Mouse (Mus musculus) lung, adult 18-20 months (tissue): ENCODE measurements around the gene Tspyl2.
"Not testable (repeated sequence)": the region's sequence is repeated elsewhere in the genome, so short reads cannot be mapped to it uniquely, and the experiment has no call there.

Experiments used
- DNase-seq, 2 experiments: peaks; one replicate each; pipeline ENCODE4 v3.0.0; 2022; ENCODE audit warnings: mixed read lengths in 2 of 2

Gene Tspyl2

DNA sequence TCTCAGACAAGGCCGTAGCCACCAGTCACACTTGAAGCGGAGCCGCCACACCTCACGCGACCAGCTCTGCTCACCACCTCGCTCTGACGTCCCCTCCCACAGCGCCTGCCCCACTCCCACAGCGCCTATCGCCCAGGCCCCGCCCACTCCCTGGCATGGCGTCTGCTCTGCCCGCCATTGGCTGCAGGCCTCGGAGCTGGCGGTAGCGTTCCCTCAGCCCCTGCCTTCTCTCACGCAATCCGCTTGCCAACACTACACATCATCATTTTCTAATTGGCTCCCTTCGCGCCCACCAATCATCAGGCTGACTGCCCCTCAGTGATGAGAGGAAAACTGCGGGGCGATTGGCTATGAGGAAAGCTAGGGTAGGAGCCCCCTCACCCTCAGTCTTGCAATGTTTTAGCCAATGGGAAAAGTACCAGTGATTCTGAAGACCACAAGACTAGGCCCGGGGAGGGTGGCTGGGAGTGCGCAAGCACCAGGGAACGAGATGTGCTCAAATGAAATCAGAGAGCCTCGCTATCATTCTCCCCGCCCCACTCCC is at the start of gene Tspyl2:
Gene Tspyl2 (minus strand): TSS at position 68 of the 544 bp plus-strand sequence.
- DNase-seq = peak; percentile 94 to 96

DNA sequence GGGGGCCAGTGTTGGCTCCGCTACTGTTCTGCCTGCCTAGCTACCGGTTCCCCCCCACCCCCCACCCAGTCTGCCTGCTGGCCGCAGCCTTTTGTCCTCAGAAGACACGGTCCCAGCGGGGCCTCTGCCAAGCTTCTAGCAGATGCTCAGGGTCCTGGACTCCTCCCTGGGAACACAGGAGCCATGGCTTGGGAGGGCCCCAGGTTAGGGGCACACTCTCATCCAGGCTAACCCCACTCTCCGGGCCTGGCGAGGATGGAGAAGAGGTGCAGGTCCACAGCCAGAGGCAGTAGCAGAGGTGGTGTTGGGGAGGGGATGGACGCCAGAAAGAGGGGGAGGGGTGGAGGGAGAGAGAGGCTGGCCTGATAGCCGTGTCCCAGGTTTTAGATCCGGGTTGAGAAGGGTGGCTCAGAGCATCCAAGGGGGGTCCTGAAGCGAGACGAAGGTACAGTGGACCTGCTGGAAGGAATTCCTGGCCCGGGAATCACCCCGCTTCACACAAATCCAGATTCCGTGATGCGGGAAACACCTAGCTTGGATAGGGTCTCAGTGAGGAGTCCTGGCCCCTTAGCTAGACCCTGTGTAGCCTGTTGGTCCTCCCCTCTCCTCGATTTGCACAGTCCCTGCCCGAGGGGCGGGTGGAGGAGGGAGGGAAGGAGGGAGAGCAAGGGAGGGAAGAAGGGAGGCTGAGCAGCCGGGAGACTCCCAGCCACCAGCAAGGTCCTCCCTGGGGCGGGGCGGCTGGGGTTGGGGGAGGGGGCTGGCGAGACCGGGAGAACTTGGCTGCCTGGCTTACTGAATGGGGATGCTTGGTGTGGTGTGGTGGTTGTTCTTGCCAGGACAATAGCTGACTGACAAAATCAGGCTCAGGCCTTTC is 26.4 kb upstream of the Tspyl2 start, which contains the start of gene Gpr173:
Gene Gpr173 (minus strand): TSS at position 308 of the 877 bp plus-strand sequence.
- peak; percentile 7 to 25 for DNase-seq

DNA sequence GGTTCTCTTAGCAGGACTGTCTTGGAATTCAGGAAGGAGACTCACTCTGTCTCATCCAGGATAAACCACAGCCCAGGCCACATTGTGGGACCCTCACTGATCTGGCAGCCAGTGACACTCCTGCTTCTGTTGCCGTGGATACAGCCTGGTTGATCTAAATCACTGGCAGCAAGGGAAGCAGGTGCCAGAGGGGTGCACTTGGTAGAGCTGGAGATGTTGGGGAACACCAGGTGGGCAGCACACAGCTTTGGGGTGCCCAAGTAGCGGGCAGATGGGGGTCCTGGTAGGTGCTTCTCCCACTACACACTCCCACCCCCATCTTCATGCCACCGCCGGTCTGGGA is 25.8 kb upstream of the Tspyl2 start:
- no peak for DNase-seq

DNA sequence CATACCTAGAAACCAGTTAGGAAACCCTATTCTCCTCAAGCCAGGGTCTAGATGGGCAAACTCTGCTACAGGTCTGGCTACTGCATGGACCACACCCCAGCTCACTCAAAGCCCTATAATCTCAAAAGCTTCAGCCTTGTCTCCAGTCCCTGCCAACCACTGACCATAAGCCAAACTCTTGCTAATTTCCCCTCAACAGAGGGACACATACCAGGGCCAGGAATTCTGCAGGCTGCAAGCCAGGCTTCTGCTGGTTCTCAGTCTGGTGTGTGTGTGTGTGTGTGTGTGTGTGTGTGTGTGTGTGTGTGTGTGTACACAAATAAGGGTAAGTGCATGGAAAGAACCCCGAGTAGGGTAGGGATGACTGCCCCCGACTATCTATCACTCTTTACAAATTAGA is 24.2 kb upstream of the Tspyl2 start:
- DNase-seq = no peak

DNA sequence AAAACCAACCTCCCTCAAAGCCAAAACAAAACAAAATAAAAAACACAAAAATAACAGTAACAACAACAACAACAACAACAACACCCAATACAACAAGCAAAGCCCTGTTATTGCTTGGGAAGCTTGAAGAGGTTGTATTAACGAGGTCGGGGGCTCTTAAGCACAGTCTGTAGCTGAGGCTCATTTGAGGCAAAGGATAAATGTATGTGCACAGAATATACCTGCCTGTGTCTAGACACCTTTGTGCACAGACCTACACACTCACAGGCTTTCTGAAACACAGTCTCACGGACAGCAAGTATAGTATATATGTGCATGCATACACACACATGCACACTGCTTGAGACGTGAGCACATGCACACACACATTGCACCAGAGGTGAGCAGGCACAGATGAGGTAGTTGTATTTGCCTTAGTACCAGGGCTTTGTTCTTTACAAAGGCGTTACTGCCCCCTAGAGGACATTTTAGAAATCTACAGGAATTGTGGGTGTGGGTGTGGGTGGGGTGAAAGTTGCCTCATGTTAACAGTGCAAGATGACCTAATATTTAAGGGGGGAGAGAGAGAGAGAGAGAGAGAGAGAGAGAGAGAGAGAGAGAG is 10.4 kb upstream of the Tspyl2 start:
- peak; percentile 6 to 48 for DNase-seq

DNA sequence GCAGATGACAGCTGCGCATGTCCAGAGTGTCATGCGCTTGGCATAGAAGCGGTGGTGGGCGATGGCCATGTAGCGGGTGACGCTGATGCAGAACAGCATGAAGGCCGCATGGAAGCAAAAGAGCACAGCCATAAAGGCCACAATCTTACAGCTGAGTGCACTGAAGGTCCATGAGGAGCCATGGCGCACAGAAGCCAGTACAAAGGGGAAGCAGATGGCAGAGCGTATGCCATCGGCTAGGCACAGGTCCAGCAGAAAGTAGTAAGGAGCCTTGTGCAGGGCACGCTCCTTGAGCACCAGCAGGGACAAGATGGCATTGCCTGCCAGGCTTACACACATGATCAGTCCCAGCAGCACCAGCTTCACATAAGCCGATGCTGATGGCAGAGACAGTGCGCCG is 4.8 kb upstream of the Tspyl2 start:
- DNase-seq = no peak

DNA sequence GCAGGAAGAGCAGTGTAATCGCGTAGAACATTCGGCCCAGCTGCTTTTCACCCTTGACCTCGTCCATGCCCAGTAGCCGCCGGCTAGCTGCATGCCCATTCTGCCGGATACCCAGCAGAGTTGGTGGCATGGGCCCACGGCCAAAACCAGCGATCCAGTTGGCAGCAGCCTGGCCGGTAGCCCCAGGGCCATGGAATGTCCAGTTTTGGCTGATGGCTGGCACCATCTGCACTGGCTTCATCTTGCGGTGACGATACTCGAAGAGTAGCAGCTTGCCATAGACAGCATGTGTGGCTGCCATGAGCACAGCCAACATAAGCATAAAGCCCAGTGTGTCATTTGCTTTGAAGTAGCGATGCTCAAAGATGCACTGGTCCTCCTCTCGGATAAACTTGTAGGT is 4.4 kb upstream of the Tspyl2 start:
- DNase-seq = no peak

DNA sequence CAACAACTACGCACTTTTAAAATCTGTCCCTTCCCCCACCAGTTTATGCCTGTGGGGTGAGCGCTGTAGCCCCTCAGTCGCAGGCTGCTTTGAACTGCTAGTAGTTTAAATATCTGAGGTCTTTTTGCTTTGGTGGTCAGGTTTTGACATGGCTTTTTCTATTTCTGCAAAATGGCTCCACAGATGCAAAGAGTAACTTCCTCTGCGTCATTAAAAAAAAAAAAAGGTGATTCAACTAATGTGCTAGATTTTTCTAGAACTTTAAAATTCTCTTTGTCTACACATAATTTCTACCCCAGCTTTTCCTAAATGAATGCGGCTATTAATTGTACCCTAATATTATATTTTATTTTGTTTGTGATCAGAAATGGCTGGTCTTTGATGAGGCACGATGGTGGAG is 678 bp upstream of the Tspyl2 start:
- no peak for DNase-seq

DNA sequence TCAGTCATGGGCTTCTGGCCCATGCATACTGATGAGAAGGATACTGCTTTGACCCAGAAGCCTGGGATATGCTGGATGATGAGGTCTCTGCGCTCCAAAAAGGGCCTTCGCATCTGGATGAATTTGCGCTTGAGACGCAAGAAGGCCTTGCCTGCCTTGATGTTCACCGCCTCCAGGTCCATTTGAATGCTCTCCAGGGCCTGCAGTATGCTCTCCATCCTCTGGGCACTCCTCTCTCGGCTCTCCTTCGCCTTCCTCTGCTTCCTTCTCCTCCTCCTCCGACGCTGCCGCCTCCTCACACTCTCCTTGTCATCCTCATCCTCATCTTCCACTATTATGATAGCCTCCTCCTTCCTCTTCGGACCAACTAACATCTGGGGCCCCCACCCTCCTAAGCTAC is 729 bp downstream of the Tspyl2 start:
- DNase-seq = peak in 1 of 2 experiments; percentile 3

DNA sequence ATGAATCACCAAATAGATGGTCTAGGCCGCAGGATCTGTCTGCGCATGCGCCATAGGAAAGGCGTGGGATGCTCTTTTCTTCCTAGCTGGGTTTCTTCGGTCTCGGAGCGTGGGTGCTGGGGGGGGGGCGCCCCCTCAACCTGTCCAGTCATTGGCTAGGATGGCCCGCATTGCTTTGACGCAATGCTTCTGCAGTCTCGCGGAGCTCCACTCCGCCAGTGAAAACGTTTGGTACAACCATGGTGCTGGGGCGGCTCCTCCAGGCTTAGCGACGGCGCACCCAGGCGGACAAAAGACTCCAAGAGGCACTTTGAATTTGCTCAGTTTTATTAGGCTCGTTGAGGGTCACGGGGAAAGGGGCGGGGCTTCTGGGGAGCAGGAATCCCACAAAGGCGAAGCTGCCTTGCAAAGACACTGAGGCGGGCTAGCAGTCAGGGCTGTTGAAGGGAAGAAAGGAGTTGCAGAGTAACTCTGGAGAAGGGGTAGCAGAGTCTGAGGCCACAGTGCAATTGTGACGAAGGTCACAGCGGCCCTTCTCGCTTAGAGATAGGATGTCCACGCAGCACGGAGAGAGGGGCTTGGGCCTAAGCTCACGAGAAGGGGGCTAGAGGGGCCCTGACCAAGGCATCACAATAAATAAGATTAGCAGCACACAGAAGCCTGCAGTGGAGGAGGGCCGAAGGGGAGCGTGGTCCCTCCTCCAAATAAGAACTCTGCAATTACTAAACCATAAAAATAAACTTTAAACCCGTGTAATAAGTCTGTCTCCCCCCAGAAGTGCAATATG is 5.5 kb downstream of the Tspyl2 start:
- peak; percentile 92 to 93 for DNase-seq

DNA sequence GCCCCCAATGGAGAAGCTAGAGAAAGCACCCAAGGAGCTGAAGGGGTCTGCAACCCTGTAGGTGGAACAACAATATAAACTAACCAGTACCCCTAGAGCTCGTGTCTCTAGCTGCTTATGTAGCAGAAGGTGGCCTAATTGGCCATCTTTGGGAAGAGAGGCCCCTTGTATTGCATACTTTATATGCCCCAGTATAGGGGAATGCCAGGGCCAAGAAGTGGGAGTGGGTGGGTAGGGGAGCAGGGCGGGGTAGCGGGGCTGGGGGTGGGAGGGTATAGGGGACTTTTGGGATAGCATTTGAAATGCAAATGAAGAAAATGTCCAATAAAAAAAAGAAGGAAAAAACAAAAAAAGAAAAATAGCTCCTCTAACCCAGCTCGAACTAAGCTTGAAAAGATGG is 6.1 kb downstream of the Tspyl2 start:
- not testable (repeated sequence) for DNase-seq

DNA sequence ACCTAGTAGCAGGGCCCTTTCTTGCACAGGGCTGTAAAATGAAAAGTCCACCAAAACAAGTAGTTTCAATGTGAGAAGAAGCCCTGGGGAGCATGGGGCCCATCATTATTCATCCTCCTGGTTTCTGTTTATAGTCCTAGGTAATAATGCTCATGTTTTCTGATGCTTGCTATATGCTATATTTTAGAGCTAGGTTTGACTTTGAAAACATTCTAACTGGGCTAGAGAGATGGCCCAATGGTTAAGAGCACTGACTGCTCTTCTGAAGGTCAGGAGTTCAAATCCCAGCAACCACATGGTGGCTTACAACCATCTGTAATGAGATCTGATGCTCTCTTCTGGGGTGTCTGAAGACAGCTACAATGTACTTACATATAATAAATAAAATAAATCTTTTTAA is 12.8 kb downstream of the Tspyl2 start:
- DNase-seq = not testable (repeated sequence)

DNA sequence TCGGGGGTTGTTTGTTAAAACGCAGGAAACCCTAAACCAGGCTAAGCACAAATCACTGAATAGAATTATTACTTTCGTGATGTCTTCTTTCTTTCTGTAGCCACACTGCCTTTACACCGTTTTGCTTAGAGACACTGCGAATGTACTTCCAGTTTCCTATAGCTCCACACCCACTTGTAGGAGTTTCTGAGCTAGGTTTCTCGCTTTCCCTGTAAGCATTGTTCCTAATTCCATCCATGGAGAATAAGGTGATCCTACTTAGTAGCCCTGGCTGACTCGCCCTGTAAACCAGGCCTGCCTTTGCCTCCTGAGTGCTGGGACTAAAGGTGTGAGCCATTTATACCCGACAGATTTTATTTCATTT is 14.6 kb downstream of the Tspyl2 start:
- DNase-seq = no peak

DNA sequence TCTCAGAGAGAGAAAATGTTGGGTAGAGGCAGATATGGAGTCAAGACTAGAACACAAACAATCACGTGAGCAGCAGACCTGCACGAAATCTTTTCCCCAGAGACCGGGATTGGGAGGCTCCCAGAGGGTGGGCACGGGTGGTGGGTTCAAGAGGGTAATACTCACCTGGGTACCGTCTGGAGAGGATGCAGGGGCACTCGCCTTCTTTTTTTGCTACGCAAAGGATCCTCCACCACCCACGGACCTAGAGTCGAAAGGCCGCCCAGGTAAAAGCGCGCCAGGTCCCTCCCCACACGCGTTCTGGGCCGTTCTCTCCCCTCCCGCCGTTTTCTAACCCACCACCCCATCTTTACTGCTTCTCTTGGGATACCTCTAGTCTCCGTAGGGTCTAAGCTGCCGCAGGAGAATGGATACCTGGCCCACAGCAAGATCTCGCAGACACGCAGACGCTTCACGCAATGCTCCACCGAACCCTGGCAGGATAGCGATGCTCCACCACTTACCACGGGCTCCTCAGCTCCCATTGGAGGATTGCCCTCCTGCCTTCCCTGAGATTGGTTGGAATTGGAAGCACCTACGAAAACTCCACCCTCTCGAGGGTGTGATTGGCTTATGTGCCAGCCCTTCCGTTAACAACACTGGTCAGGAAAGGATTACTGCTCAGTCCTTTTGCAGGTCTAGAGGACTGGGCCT is 15.1 kb downstream of the Tspyl2 start, which contains the start of gene Kantr:
Gene Kantr (minus strand): TSS at position 500 of the 693 bp plus-strand sequence.
- peak; percentile 83 to 86 for DNase-seq

DNA sequence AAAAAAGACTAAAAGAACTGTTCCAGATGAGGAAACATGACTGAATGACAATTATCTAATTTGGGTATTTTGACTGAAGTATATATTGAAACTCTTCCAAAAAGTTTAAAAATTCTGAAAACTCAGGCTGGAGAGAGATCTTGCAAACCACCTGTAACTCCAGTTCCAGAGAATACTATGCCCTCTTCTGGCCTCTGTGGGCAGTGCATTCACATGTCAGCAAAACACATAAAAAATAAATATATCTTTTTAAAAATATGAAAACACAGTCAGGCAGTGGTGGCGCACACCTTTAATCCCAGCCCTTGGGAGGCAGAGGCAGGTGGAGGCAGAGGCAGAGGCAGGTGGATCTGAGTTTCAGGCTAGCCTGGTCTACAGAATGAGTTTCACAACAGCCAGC is 18.6 kb downstream of the Tspyl2 start:
- no peak for DNase-seq

DNA sequence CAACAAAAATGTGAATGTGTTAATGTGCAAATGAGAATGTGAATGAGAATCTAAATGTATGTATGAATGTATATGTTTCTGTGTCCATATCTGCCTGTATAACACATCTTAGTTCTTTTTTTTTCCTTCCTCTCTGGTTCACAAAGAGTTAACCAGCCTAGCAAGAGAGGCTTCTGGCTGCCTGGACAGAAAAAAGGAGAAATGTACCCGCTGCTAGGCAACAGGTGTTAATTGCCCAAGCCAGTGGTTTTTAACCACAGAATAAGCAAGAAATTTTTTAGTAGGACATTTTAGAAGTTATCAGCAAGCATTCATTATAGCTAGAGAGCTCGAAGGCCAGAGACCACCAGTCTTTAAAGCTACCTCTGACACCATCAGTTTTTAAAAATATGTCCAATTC is 19.4 kb downstream of the Tspyl2 start:
- DNase-seq = peak in 1 of 2 experiments; percentile 28

DNA sequence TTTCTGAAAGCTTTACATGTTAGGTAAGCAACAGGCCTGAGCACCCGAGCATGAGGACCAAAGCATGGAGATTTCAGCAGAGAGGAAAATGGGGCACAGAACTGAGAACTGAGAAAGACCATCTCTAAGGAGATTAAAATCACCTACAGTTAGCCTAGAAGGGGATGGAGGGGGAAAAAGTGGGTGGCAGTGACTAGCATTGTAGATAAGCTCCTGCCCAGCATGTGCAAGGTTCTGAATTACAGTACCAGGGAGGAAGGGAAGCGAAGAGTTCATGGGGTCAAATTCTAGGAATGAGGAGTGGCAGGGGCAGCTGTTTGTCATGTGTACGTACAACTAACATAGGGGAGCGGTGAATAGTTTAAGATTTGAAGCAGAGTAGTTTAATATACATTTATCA is 21.7 kb downstream of the Tspyl2 start:
- no peak for DNase-seq

DNA sequence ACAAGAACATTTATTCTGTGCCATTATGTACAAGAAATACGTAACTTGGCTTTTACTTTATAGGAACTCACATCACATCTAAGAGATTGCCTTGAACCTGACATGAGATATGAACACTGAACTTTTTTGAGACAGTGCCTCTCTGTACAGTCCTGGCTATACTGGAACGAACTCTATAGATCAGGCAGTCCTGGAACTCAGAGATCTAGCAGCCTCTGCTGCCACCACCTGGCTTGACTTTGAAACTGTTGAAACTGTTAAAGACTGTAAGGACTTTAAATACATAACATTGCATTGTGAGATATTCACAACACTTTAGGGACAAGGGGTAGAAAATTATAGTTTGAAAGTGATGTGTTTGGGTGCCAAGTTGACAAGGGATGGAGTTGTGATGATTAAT is 34.3 kb downstream of the Tspyl2 start:
- DNase-seq = peak in 1 of 2 experiments; percentile 34

DNA sequence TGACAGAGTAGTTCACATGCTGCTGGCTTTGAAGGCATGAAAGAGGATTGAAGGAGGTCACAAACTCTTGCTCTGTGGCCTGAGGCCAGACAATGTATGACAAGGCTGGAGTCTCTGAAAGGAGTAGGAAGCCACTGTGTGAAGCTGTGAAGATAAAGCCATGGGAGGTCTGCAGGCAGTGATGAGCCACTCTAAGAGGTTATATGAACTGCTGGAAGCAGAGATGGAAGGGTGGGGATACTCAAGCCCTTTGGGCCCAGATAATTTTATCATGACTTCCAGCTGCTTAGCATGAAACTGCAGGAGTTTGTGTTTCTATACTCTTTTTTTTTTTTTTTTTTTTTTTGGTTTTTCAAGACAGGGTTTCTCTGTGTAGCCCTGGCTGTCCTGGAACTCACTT is 34.9 kb downstream of the Tspyl2 start:
- DNase-seq = no peak

DNA sequence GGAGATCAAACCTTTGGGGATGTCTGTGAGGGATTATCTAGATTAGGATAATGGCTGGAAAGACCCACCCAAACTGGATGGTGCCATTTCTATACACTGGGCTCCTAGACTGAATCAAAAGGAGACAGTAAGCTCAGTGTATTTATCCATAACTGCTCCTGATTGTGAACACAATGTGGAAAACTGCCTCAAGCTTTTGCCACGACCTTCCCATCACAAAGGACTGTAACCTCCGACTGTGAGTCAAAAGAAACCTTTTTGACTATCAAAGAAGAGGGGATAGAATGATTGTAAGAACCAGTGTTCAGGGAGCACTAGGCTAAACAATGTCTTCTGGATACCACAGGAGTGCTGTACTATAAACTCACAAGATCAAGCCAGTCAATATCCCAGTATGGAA is 36.0 kb downstream of the Tspyl2 start:
- DNase-seq = no peak

DNA sequence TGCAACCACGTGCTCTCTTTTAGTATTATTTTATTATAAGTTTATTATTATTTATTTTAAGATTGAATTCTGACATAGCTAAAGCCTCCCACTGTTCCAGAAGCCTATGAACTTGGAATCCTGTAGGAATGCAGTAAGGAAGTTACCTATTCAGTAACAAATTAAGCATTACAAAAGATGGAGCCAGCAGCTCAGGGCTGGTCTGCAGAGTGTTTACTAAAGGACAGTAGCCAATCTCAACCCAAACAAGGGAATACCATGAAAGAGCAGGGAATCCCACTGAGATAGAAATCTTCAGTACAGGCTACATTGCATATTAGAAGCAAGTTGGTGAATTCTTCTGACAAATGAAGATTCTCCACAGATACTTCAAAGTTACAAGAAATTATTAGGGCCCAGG is 55.2 kb downstream of the Tspyl2 start:
- not testable (repeated sequence) for DNase-seq
